Mouse (Mus musculus): Measurements from ENCODE around the gene Atxn2.

DNA sequence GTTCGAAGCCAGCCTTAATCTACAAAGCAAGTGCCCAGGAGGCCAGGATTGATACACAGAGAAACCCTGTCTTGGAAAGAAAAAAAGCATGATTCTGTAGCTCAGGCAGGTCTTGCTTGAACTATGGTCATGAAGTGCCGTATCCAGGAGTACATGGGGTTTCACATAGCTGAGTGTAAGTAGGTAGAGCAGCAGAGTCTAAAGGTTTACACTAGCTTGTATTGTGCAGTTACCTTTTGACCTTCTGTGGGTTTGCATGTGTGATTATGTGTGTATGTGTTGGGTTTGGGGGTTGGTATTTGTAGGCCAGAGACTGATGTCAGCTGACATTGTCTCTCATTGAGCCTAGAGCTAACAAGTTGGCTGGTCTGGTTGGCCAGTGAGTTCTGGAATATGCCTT lies 18.9 kb downstream of the Atxn2 start:
- TF ChIP-seq CTCF (IDR thresholded peaks at IDR 0.05; ENCODE audit: low read depth) (no peak), EP300 (IDR thresholded peaks at IDR 0.05; ENCODE audit: low read depth) (no peak)

Data from liver, postnatal 0 days (tissue).